Mouse (Mus musculus) bone marrow, adult 2 months (tissue): ENCODE data around the gene Teddm2. TPM values are rescaled to one million over a fixed set of nuclear protein-coding genes. Genes with fewer than 3 reads are reported as not detected.
"Not testable (repeated sequence)": the region's sequence is repeated elsewhere in the genome, so short reads cannot be mapped to it uniquely, and the experiment has no call there.

Experiments used
- H3K27ac ChIP-seq: fragments of 200-500 bp; 2 replicates; pipeline ENCODE4 v1.5.1; 2012; ENCODE audit warnings: low read depth, mild to moderate bottlenecking, control low read depth, inconsistent platforms, low read length; ENCODE audit not compliant: control insufficient read depth, poor library complexity, insufficient read depth
- H3K4me1 ChIP-seq: fragments of 200-500 bp; 2 replicates; pipeline ENCODE4 v1.6.1; 2011; ENCODE audit warnings: low read length; ENCODE audit not compliant: control insufficient read depth, insufficient read depth
- H3K4me3 ChIP-seq: fragments of 200-500 bp; replicated peaks from 2 replicates; pipeline ENCODE3; 2011; ENCODE audit warnings: mild to moderate bottlenecking, low read depth, low read length, control low read depth; ENCODE audit not compliant: control insufficient read depth
- CTCF ChIP-seq: fragments of 200-500 bp; IDR thresholded peaks from 2 replicates; pipeline ENCODE4 v1.5.1; 2011; ENCODE audit warnings: low read length, control low read depth; ENCODE audit not compliant: control insufficient read depth, insufficient read depth
- POLR2A ChIP-seq: fragments of 200-500 bp; IDR thresholded peaks from 2 replicates; pipeline ENCODE4 v1.6.1; 2011; ENCODE audit warnings: low read depth, mild to moderate bottlenecking, control low read depth, low read length, borderline replicate concordance; ENCODE audit not compliant: control insufficient read depth
- WGBS: fragments of 180-500 bp; shearing (Covaris S2); methylation state at CpG from one replicate; pipeline ENCODE4 v1.1.7; 2018; 5-methylcytosine and 5-hydroxymethylcytosine counted together
- polyA plus RNA-seq: library from polyadenylated mRNA; stranded (reverse); fragments of >200 nt; gene quantifications from 2 replicates; pipeline ENCODE4 v1.2.4, GENCODE M21; 2011; ENCODE audit warnings: low replicate concordance; ENCODE audit not compliant: missing spikeins, insufficient read depth, insufficient read length

Gene Teddm2
- polyA plus RNA-seq, 1 experiment, result 2.1 TPM

- Histone ChIP-seq H3K4me1 (no peaks in the 10 kb centered on the region), H3K4me3 (no peak overlapping the region), H3K27ac (no peak overlapping the region)
- no peak for TF ChIP-seq CTCF
- TF ChIP-seq POLR2A, result no peak
- WGBS, result 81% methylated on average over 17 of the region's 17 CpGs
Measured at GRCm38 (mm10) chr1:153886024-153886633, 13.9 kb downstream of the Teddm2 start.

- not testable (repeated sequence) for H3K4me3 ChIP-seq, H3K27ac ChIP-seq, H3K4me1 ChIP-seq
- 91% methylated on average over 17 of the region's 17 CpGs for WGBS
Measured at GRCm38 (mm10) chr1:153880391-153880790, 19.6 kb downstream of the Teddm2 start.

GRCm38 (mm10) chr1:153874045-153874444 lies 26.0 kb downstream of the Teddm2 start, which contains the start of gene Teddm1b:
Gene Teddm1b, plus strand, starts transcription at chr1:153874345.
- no peak within 1 kb of the TSS for H3K4me3 ChIP-seq
- 79% methylated on average over 6 of the region's 6 CpGs for WGBS
- TF ChIP-seq POLR2A (no peak), CTCF (no peak)
- H3K4me1 ChIP-seq, result no peaks in the 10 kb centered on the region
- H3K27ac ChIP-seq, result no peak within 1 kb of the TSS

GRCm38 (mm10) chr1:153855946-153856345 lies 44.1 kb downstream of the Teddm2 start:
- 77% methylated on average over 8 of the region's 8 CpGs for WGBS
- Histone ChIP-seq H3K27ac (no peak overlapping the region), H3K4me3 (no peak overlapping the region), H3K4me1 (no peaks in the 10 kb centered on the region)
- TF ChIP-seq CTCF (no peak), POLR2A (no peak)

GRCm38 (mm10) chr1:153852696-153853095 lies 47.3 kb downstream of the Teddm2 start:
- WGBS, result 38% methylated on average over 7 of the region's 7 CpGs
- not testable (repeated sequence) for H3K4me1 ChIP-seq, H3K4me3 ChIP-seq, H3K27ac ChIP-seq

- Histone ChIP-seq H3K4me3 (no peak overlapping the region), H3K4me1 (no peaks in the 10 kb centered on the region; the same call in 1 of the 2 replicates), H3K27ac (no peak overlapping the region)
- no peak for TF ChIP-seq CTCF
- no peak for TF ChIP-seq POLR2A
- 17% methylated on average over 6 of the region's 6 CpGs for WGBS
Measured at GRCm38 (mm10) chr1:153846867-153847266, 53.2 kb downstream of the Teddm2 start.

GRCm38 (mm10) chr1:153846420-153846819 lies 53.6 kb downstream of the Teddm2 start:
- TF ChIP-seq CTCF (no peak), POLR2A (no peak)
- Histone ChIP-seq H3K27ac (no peak overlapping the region), H3K4me3 (no peak overlapping the region), H3K4me1 (no peaks in the 10 kb centered on the region; the same call in 1 of the 2 replicates)
- 73% methylated on average over 7 of the region's 7 CpGs for WGBS

GRCm38 (mm10) chr1:153844042-153844441 lies 56.0 kb downstream of the Teddm2 start, which contains the start of gene Rgsl1:
Gene Rgsl1, minus strand, starts transcription at chr1:153844142.
- Histone ChIP-seq H3K4me3 (no peak within 1 kb of the TSS), H3K4me1 (no peaks in the 10 kb centered on the region; the same call in 1 of the 2 replicates), H3K27ac (no peak within 1 kb of the TSS)
- 94% methylated on average over 8 of the region's 8 CpGs for WGBS
- TF ChIP-seq CTCF (no peak), POLR2A (no peak)

GRCm38 (mm10) chr1:153842121-153842740 lies 57.8 kb downstream of the Teddm2 start:
- no peak overlapping the region for H3K4me3 ChIP-seq
- TF ChIP-seq CTCF (no peak), POLR2A (no peak)
- 47% methylated on average over 11 of the region's 11 CpGs for WGBS
- no peak overlapping the region for H3K27ac ChIP-seq
- no peaks in the 10 kb centered on the region; the same call in 1 of the 2 replicates for H3K4me1 ChIP-seq
